ENCODE assay signal across 16 mouse cellular contexts in genomic region chr7:78914545-78914845, GRCm38 (mm10). TPM values are rescaled to one million over a fixed set of nuclear protein-coding genes. Genes with fewer than 3 reads are reported as not detected.
DNase-seq lines count a peak whose midpoint lies in the region; ATAC-seq and TF ChIP-seq lines count a peak whose summit lies in the region.
"Had no signal": no experiment of that assay in that cellular context is flagged by ENCODE, and none has a peak within 500 bp of the region (broad histone marks: within the 10 kb centered on the region; RNA-seq: fewer than 3 reads in every experiment).

No protein-coding gene starts in this region.

- H3K9me3 ChIP-seq in liver, embryonic 16.5 days (replicated peaks; ENCODE audit: control insufficient read depth, low read length) = no peaks in the 10 kb centered on the region
- H3K9me3 ChIP-seq in hindbrain, embryonic 16.5 days (ENCODE audit: control insufficient read depth, low read length) = no peaks in the 10 kb centered on the region
- H3K9me3 ChIP-seq: embryonic facial prominence, embryonic 15.5 days; heart, embryonic 10.5 days; hindbrain, embryonic 13.5 days; limb, embryonic 13.5 days; midbrain, embryonic 13.5 days; neural tube, embryonic 15.5 days had no signal

- H3K4me1 ChIP-seq in spleen, adult 2 months (ENCODE audit: control insufficient read depth, insufficient read depth, insufficient read length) = peaks cover 20% of the 10 kb centered on the region
- peaks cover 32% of the 10 kb centered on the region for H3K4me1 ChIP-seq in liver, embryonic 16.5 days (ENCODE audit: control insufficient read depth, low read depth, low read length)
- peaks cover 8% of the 10 kb centered on the region for H3K4me1 ChIP-seq in hindbrain, embryonic 16.5 days (ENCODE audit: control insufficient read depth, insufficient read depth, low read depth, low read length)

- H3K4me3 ChIP-seq in spleen, adult 2 months (ENCODE audit: extremely low read depth, insufficient read depth, insufficient read length) = peak overlapping the region; percentile 63; the same call in 1 of the 2 replicates
- peak overlapping the region; percentile 69 for H3K4me3 ChIP-seq in liver, embryonic 16.5 days (ENCODE audit: low read depth, low read length)
- H3K4me3 ChIP-seq in hindbrain, embryonic 16.5 days (ENCODE audit: low read length) = no peak overlapping the region
- no peak overlapping the region for H3K4me3 ChIP-seq in gastrocnemius, adult 2 months
- H3K4me3 ChIP-seq: heart, embryonic 10.5 days; hindbrain, embryonic 13.5 days; limb, embryonic 13.5 days; midbrain, embryonic 13.5 days; neural tube, embryonic 15.5 days had no signal

- no peak for TF ChIP-seq CTCF in spleen, adult 2 months (IDR thresholded peaks at IDR 0.05; ENCODE audit: extremely low read depth, insufficient read depth, insufficient read length, insufficient replicate concordance)
- TF ChIP-seq CTCF in gastrocnemius, adult 2 months (IDR thresholded peaks at IDR 0.05) = no peak

- peak overlapping the region; percentile 76 for H3K27ac ChIP-seq in spleen, adult 2 months (ENCODE audit: insufficient read depth, low read length)
- H3K27ac ChIP-seq in liver, embryonic 16.5 days (ENCODE audit: low read length) = peak overlapping the region; percentile 94
- no peak overlapping the region for H3K27ac ChIP-seq in hindbrain, embryonic 16.5 days (ENCODE audit: low read depth, low read length)
- H3K27ac ChIP-seq in gastrocnemius, adult 2 months = no peak overlapping the region
- H3K27ac ChIP-seq: heart, embryonic 10.5 days; hindbrain, embryonic 13.5 days; limb, embryonic 13.5 days; midbrain, embryonic 13.5 days; neural tube, embryonic 15.5 days had no signal

- no peak for DNase-seq in spleen, adult 2 months (ENCODE audit: low read depth in 1 of 2, low spot score in 2 of 2)
- no peak for DNase-seq in spleen, postnatal 36 days (ENCODE audit: low spot score in 2 of 2)
- peak; percentile 61 for DNase-seq in NIH3T3 (ENCODE audit: low read depth)
- no peak for DNase-seq in gastrocnemius, adult 2 months
- DNase-seq: embryo, embryonic 11 days; gastrocnemius, postnatal 36 days; layer of hippocampus, adult 9-11 months had no signal

- peak overlapping the region; percentile 90 for H3K4me2 ChIP-seq in liver, embryonic 16.5 days (ENCODE audit: low read depth, low read length)
- no peak overlapping the region for H3K4me2 ChIP-seq in hindbrain, embryonic 16.5 days (ENCODE audit: low read length)
- H3K4me2 ChIP-seq: hindbrain, embryonic 13.5 days; limb, embryonic 13.5 days; midbrain, embryonic 13.5 days; neural tube, embryonic 15.5 days had no signal

- no peaks in the 10 kb centered on the region for H3K27me3 ChIP-seq in spleen, adult 2 months (ENCODE audit: control insufficient read depth, insufficient read depth, low read length)
- H3K27me3 ChIP-seq in liver, embryonic 16.5 days (ENCODE audit: control insufficient read depth, insufficient read depth, low read depth, low read length) = no peaks in the 10 kb centered on the region
- no peaks in the 10 kb centered on the region for H3K27me3 ChIP-seq in hindbrain, embryonic 16.5 days (replicated peaks; ENCODE audit: control insufficient read depth, insufficient read depth, low read length)
- H3K27me3 ChIP-seq: embryonic facial prominence, embryonic 15.5 days; hindbrain, embryonic 13.5 days; limb, embryonic 13.5 days; neural tube, embryonic 15.5 days had no signal

- WGBS in spleen, adult 2 months = 85% methylated on average over 3 of the region's 3 CpGs
- 49% methylated on average over 3 of the region's 3 CpGs for WGBS in liver, embryonic 16.5 days (ENCODE audit: insufficient replicate concordance)
- 83% methylated on average over 3 of the region's 3 CpGs for WGBS in hindbrain, embryonic 16.5 days

- ATAC-seq in liver, embryonic 16.5 days (ENCODE audit: low read depth) = no peak
- no peak for ATAC-seq in hindbrain, embryonic 16.5 days
- no peak for ATAC-seq in megakaryocyte progenitor cell, adult 5-6 weeks (replicated peaks; ENCODE audit: poor library complexity)

- H3K36me3 ChIP-seq in spleen, adult 2 months (ENCODE audit: control insufficient read depth, insufficient read depth, low read length) = peaks cover 3% of the 10 kb centered on the region; the same call in 1 of the 2 replicates
- peaks cover 17% of the 10 kb centered on the region for H3K36me3 ChIP-seq in liver, embryonic 16.5 days (ENCODE audit: control insufficient read depth, insufficient read depth)
- 0 out of 2 replicates have a peak, but pooled peaks cover 2% of the 10 kb centered on the region for H3K36me3 ChIP-seq in hindbrain, embryonic 16.5 days (ENCODE audit: control insufficient read depth, insufficient read depth, low read length)
- H3K36me3 ChIP-seq: embryonic facial prominence, embryonic 15.5 days; neural tube, embryonic 15.5 days had no signal

- no peak for TF ChIP-seq POLR2A in spleen, adult 2 months (IDR thresholded peaks at IDR 0.05; ENCODE audit: low read depth, low read length)

- peak overlapping the region; percentile 81 for H3K9ac ChIP-seq in liver, embryonic 16.5 days (ENCODE audit: low read depth, low read length)
- H3K9ac ChIP-seq in hindbrain, embryonic 16.5 days (ENCODE audit: low read depth, low read length) = no peak overlapping the region
- H3K9ac ChIP-seq: embryonic facial prominence, embryonic 15.5 days; hindbrain, embryonic 13.5 days; limb, embryonic 13.5 days; midbrain, embryonic 13.5 days; neural tube, embryonic 15.5 days had no signal

- intact Hi-C loops in gastrocnemius, adult 2 months (cut with DNase I) = no loop called here

RNA-seq across cellular contexts. Expression of gene Isg20, which starts 1.3 kb away (rescaled TPM):
- 205 and 302 TPM in 2 replicates for polyA plus RNA-seq in spleen, adult 2 months (2012; rRNA removed)
- polyA plus RNA-seq in liver, embryonic 16.5 days (2015; fragmentation: Nextera tagmentation; extraction: Ambion mirVana) = 129 and 138 TPM in 2 replicates
- 1.6 and 2.1 TPM in 2 replicates for polyA plus RNA-seq in hindbrain, embryonic 16.5 days (2015; fragmentation: Nextera tagmentation; extraction: Ambion mirVana)
- total RNA-seq in megakaryocyte progenitor cell, adult 5-6 weeks (2015) = 25.3 and 35.0 TPM in 2 replicates
- total RNA-seq in megakaryocyte progenitor cell, adult 5-6 weeks (2017) = 7.7 and 8.0 TPM in 2 replicates
- total RNA-seq in gastrocnemius, adult 2 months (2021) = 1 to 10 TPM in 1 of 2 experiments, under 1 TPM in 1; 0.92 to 1.8 TPM

RNA-seq across cellular contexts. Expression of gene Aen, which starts 18.8 kb away (rescaled TPM):
- 14.6 and 18.1 TPM in 2 replicates for polyA plus RNA-seq in spleen, adult 2 months (2012; rRNA removed)
- 13.6 and 13.8 TPM in 2 replicates for polyA plus RNA-seq in liver, embryonic 16.5 days (2015; fragmentation: Nextera tagmentation; extraction: Ambion mirVana)
- polyA plus RNA-seq in hindbrain, embryonic 16.5 days (2015; fragmentation: Nextera tagmentation; extraction: Ambion mirVana) = 57.7 and 65.3 TPM in 2 replicates
- 14.8 and 15.1 TPM in 2 replicates for total RNA-seq in megakaryocyte progenitor cell, adult 5-6 weeks (2015)
- total RNA-seq in megakaryocyte progenitor cell, adult 5-6 weeks (2017) = 39.7 and 46.6 TPM in 2 replicates
- total RNA-seq in gastrocnemius, adult 2 months (2021) = 10 to 100 TPM; 51.7 to 52.0 TPM

Comparison
In these comparisons a context has a peak if more than half of its experiments do, and no peak if none do; other contexts are left out.
1. H3K27ac ChIP-seq: peak in spleen, adult 2 months (single experiment) and liver, embryonic 16.5 days (single experiment); none in hindbrain, embryonic 16.5 days (single experiment) and gastrocnemius, adult 2 months (single experiment).
2. H3K4me3 ChIP-seq: peak in spleen, adult 2 months (single experiment) and liver, embryonic 16.5 days (single experiment); none in hindbrain, embryonic 16.5 days (single experiment) and gastrocnemius, adult 2 months (single experiment).
3. RNA of gene Isg20, which starts 1.3 kb away (polyA plus RNA-seq): 205 to 302 TPM in spleen, adult 2 months and 129 to 138 TPM in liver, embryonic 16.5 days; 1.6 to 2.1 TPM in hindbrain, embryonic 16.5 days; every median in the first group is over 10 times any median in the second.